8 mouse cellular contexts compared by ENCODE assay signal in the genomic region with DNA sequence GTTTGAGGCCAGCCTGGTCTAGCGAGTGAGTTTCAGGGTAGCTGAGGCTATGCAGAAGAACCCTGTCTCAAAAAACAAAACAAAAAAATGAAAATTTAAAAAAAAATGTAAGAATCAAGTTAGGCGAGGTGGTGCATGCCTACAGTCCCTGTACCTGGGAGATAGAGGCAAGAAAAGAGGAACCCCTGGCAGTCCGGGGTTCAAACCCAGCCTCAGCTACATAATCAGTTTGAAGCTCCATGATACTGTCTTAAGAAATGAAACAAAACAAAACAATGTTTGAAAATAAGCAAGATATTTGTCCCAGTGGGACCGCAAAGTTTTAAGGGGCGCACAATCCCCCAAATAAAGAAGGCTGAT. TPM values are rescaled to one million over a fixed set of nuclear protein-coding genes. Genes with fewer than 3 reads are reported as not detected.
DNase-seq lines count a peak whose midpoint lies in the region; ATAC-seq and TF ChIP-seq lines count a peak whose summit lies in the region.

No protein-coding gene starts in this region.

- no peak for TF ChIP-seq EP300 in CH12.LX (IDR thresholded peaks at IDR 0.05; ENCODE audit: low read length)
- no peak for TF ChIP-seq EP300 in liver, postnatal 0 days (IDR thresholded peaks at IDR 0.05; ENCODE audit: low read depth)

- no peak for DNase-seq in cerebellum, adult 2 months
- no peak for DNase-seq in cerebellum, postnatal 10 days
- no peak for DNase-seq in CH12.LX (ENCODE audit: extremely low read depth)
- DNase-seq in forebrain, postnatal 0 days = no peak
- DNase-seq in liver, postnatal 0 days = no peak
- DNase-seq in yolk sac, embryonic 10.5 days (ENCODE audit: low spot score) = no peak
- DNase-seq in kidney, postnatal 14 days = no peak

- H3K4me3 ChIP-seq in cerebellum, adult 2 months (replicated peaks; ENCODE audit: insufficient read depth, low read depth, low read length) = peak overlapping the region; percentile 58
- peak overlapping the region in 2 of 3 experiments; percentile 47 to 100 for H3K4me3 ChIP-seq in CH12.LX (replicated peaks in 1 of 3; ENCODE audit: low read depth in 2 of 3, low read length in 2 of 3, poor library complexity in 1 of 3)
- peak overlapping the region; percentile 94 for H3K4me3 ChIP-seq in forebrain, postnatal 0 days (ENCODE audit: low read depth, low read length)
- H3K4me3 ChIP-seq in liver, postnatal 0 days (ENCODE audit: low read depth, low read length) = peak overlapping the region; percentile 88

- in situ Hi-C loops in CH12.LX (cut with MboI; ENCODE audit: low pct_ligation_motif_present, low pct_unique_long_range_greater_than_20kb, low sequenced_read_pairs) = no loop called here

- H3K36me3 ChIP-seq in CH12.LX (replicated peaks in 1 of 2; ENCODE audit: control insufficient read depth in 1 of 2, insufficient read depth in 1 of 2, low read length in 1 of 2) = peaks cover 3 to 24% of the 10 kb centered on the region in 2 experiments
- no peaks in the 10 kb centered on the region; the same call in none of the 2 replicates for H3K36me3 ChIP-seq in forebrain, postnatal 0 days (ENCODE audit: insufficient read depth)
- H3K36me3 ChIP-seq in liver, postnatal 0 days (replicated peaks; ENCODE audit: insufficient read depth, low read length) = peaks cover 7% of the 10 kb centered on the region

- no peak overlapping the region for H3K27ac ChIP-seq in cerebellum, adult 2 months (ENCODE audit: insufficient read depth, low read length)
- no peak overlapping the region for H3K27ac ChIP-seq in CH12.LX (ENCODE audit: insufficient read depth, low read depth)
- no peak overlapping the region for H3K27ac ChIP-seq in forebrain, postnatal 0 days (ENCODE audit: low read depth, low read length)
- peak overlapping the region; percentile 64; the same call in 1 of the 2 replicates for H3K27ac ChIP-seq in liver, postnatal 0 days (ENCODE audit: low read depth)

- peaks cover 12% of the 10 kb centered on the region for H3K4me1 ChIP-seq in cerebellum, adult 2 months (ENCODE audit: control insufficient read depth, insufficient read depth, low read length)
- H3K4me1 ChIP-seq in CH12.LX (ENCODE audit: control insufficient read depth in 1 of 2, insufficient read depth in 2 of 2) = peaks cover 9 to 22% of the 10 kb centered on the region in 2 experiments; a peak in 3 of 4 replicates
- peaks cover 14% of the 10 kb centered on the region for H3K4me1 ChIP-seq in forebrain, postnatal 0 days (ENCODE audit: insufficient read depth)
- peaks cover 21% of the 10 kb centered on the region for H3K4me1 ChIP-seq in liver, postnatal 0 days (ENCODE audit: insufficient read depth)

- H3K27me3 ChIP-seq in cerebellum, adult 2 months (ENCODE audit: control insufficient read depth, insufficient read depth, low read length) = no peaks in the 10 kb centered on the region
- H3K27me3 ChIP-seq in CH12.LX (replicated peaks) = no peaks in the 10 kb centered on the region
- no peaks in the 10 kb centered on the region for H3K27me3 ChIP-seq in forebrain, postnatal 0 days (ENCODE audit: insufficient read depth, low read length)
- H3K27me3 ChIP-seq in liver, postnatal 0 days (ENCODE audit: insufficient read depth, low read length) = no peaks in the 10 kb centered on the region

- peaks cover 32% of the 10 kb centered on the region for H3K79me2 ChIP-seq in CH12.LX (replicated peaks; ENCODE audit: control insufficient read depth, extremely low read depth, insufficient read depth, poor library complexity, severe bottlenecking)

- TF ChIP-seq POLR2A in cerebellum, adult 2 months (IDR thresholded peaks at IDR 0.05; ENCODE audit: borderline replicate concordance, insufficient read depth, low read length) = no peak
- TF ChIP-seq POLR2A in CH12.LX (IDR thresholded peaks at IDR 0.05; ENCODE audit: low read depth, low read length) = no peak

- H3K4me2 ChIP-seq in CH12.LX (ENCODE audit: insufficient read depth, low read depth, poor library complexity, severe bottlenecking) = peak overlapping the region; percentile 52
- peak overlapping the region; percentile 97 for H3K4me2 ChIP-seq in forebrain, postnatal 0 days (ENCODE audit: low read depth)
- peak overlapping the region; percentile 96 for H3K4me2 ChIP-seq in liver, postnatal 0 days (ENCODE audit: low read depth, low read length)

- ATAC-seq in forebrain, postnatal 0 days = no peak
- ATAC-seq in liver, postnatal 0 days = no peak
- ATAC-seq in frontal cortex, adult (ENCODE audit: low TSS enrichment) = no peak

- no peak for TF ChIP-seq CTCF in cerebellum, adult 2 months (IDR thresholded peaks at IDR 0.05; ENCODE audit: borderline replicate concordance, insufficient read depth, low read depth, low read length)
- no peak for TF ChIP-seq CTCF in CH12.LX (conservative IDR thresholded peaks at IDR 0.05 in 1 of 2, IDR thresholded peaks at IDR 0.05 in 1 of 2; ENCODE audit: low read depth in 2 of 2, low read length in 2 of 2)
- TF ChIP-seq CTCF in forebrain, postnatal 0 days (IDR thresholded peaks at IDR 0.05; ENCODE audit: low read depth) = no peak
- TF ChIP-seq CTCF in liver, postnatal 0 days (IDR thresholded peaks at IDR 0.05; ENCODE audit: low read depth) = no peak

- H3K9ac ChIP-seq in CH12.LX (ENCODE audit: insufficient read depth, low read depth) = peak overlapping the region; percentile 60
- H3K9ac ChIP-seq in forebrain, postnatal 0 days = peak overlapping the region; percentile 91; the same call in 1 of the 2 replicates
- peak overlapping the region; percentile 48 for H3K9ac ChIP-seq in liver, postnatal 0 days (replicated peaks)

- no peak for TF ChIP-seq RAD21 in CH12.LX (IDR thresholded peaks at IDR 0.05; ENCODE audit: low read depth, low read length)

- no peaks in the 10 kb centered on the region for H3K9me3 ChIP-seq in CH12.LX (replicated peaks; ENCODE audit: low read length)
- H3K9me3 ChIP-seq in forebrain, postnatal 0 days (ENCODE audit: low read length) = no peaks in the 10 kb centered on the region
- H3K9me3 ChIP-seq in liver, postnatal 0 days (ENCODE audit: low read length) = no peaks in the 10 kb centered on the region

- dilution Hi-C loops in CH12.LX (cut with MboI; ENCODE audit: extremely low pct_ligation_motif_present, extremely low pct_unique_long_range_greater_than_20kb, low sequenced_read_pairs) = no loop called here

- 43% methylated on average over 5 of the region's 5 CpGs for WGBS in cerebellum, adult 2 months
- WGBS in forebrain, postnatal 0 days = 33% methylated on average over 5 of the region's 5 CpGs
- 25% methylated on average over 5 of the region's 5 CpGs for WGBS in liver, postnatal 0 days (ENCODE audit: insufficient replicate concordance)

TF ChIP-seq in CH12.LX, 34 proteins besides CTCF, POLR2A, EP300 and RAD21:
- TF ChIP-seq NELFE (IDR thresholded peaks at IDR 0.05; ENCODE audit: low read depth, low read length) = no peak
- TF ChIP-seq POLR2AphosphoS2 (IDR thresholded peaks at IDR 0.05; ENCODE audit: low read depth, low read length) = no peak
- peak; percentile 28; the same call in 1 of the 2 replicates for TF ChIP-seq ZNF384 (IDR thresholded peaks at IDR 0.05; ENCODE audit: low read depth, low read length)

RNA-seq across cellular contexts. Expression of gene Idh3a, which starts 0.3 kb away (rescaled TPM):
- polyA plus RNA-seq in cerebellum, adult 2 months (2012; rRNA removed) = 209 and 211 TPM in 2 replicates
- total RNA-seq in CH12.LX (2012; rRNA removed) (102 and 135 TPM in 2 replicates), CH12.LX (2014; rRNA removed) (192 and 198 TPM in 2 replicates)
- polyA plus RNA-seq in CH12.LX (2012; ENCODE audit: insufficient read length, low read depth) = 178 and 186 TPM in 2 replicates
- total RNA-seq in forebrain, postnatal 0 days (2014; rRNA removed) = 94.6 and 100 TPM in 2 replicates
- 171 and 183 TPM in 2 replicates for polyA plus RNA-seq in forebrain, postnatal 0 days (2015; fragmentation: Nextera tagmentation; extraction: Ambion mirVana)
- 74.6 and 79.2 TPM in 2 replicates for polyA plus RNA-seq in liver, postnatal 0 days (2015; fragmentation: Nextera tagmentation; extraction: Ambion mirVana)

RNA-seq across cellular contexts. Expression of gene Cib2, which starts 25.8 kb away (rescaled TPM):
- polyA plus RNA-seq in cerebellum, adult 2 months (2012; rRNA removed) = 31.7 and 40.2 TPM in 2 replicates
- total RNA-seq in CH12.LX (2012; rRNA removed) (2.0 and 2.1 TPM in 2 replicates), CH12.LX (2014; rRNA removed) (3.3 and 3.4 TPM in 2 replicates)
- polyA plus RNA-seq in CH12.LX (2012; ENCODE audit: insufficient read length, low read depth) = 2.3 and 3.5 TPM in 2 replicates
- total RNA-seq in forebrain, postnatal 0 days (2014; rRNA removed) = 56.7 and 61.2 TPM in 2 replicates
- polyA plus RNA-seq in forebrain, postnatal 0 days (2015; fragmentation: Nextera tagmentation; extraction: Ambion mirVana) = 66.5 and 72.5 TPM in 2 replicates
- 0.99 and 1.3 TPM in 2 replicates for polyA plus RNA-seq in liver, postnatal 0 days (2015; fragmentation: Nextera tagmentation; extraction: Ambion mirVana)

RNA-seq across cellular contexts. Expression of gene Sh2d7, which starts 47.0 kb away (rescaled TPM):
- not detected in 2 replicates for polyA plus RNA-seq in cerebellum, adult 2 months (2012; rRNA removed)
- total RNA-seq in CH12.LX (2012; rRNA removed) = 0.81 and 0.84 TPM in 2 replicates
- 0.83 and 0.90 TPM in 2 replicates for total RNA-seq in CH12.LX (2014; rRNA removed)
- polyA plus RNA-seq in CH12.LX (2012; ENCODE audit: insufficient read length, low read depth) = 0.52 and 0.56 TPM in 2 replicates
- total RNA-seq in forebrain, postnatal 0 days (2014; rRNA removed) = not detected in 2 replicates
- 0.05 TPM in 1 of 2 replicates, not detected in the other for polyA plus RNA-seq in forebrain, postnatal 0 days (2015; fragmentation: Nextera tagmentation; extraction: Ambion mirVana)
- not detected in 2 replicates for polyA plus RNA-seq in liver, postnatal 0 days (2015; fragmentation: Nextera tagmentation; extraction: Ambion mirVana)
